Mouse (Mus musculus): ENCODE data around the gene Msmp.

GRCm38 (mm10) chr4:43564231-43564630 is 20.1 kb downstream of the Msmp start:
- no peak for TF ChIP-seq CTCF (IDR thresholded peaks at IDR 0.05; ENCODE audit: extremely low read depth, insufficient read depth, insufficient read length, insufficient replicate concordance)
- no peak for TF ChIP-seq POLR2A (IDR thresholded peaks at IDR 0.05; ENCODE audit: low read depth, low read length)
